Mouse (Mus musculus) myocyte (in vitro differentiated cells): ENCODE results near the gene Fkrp.

ENCODE experiments used
- CEBPB ChIP-seq: IDR thresholded peaks from 2 replicates; pipeline ENCODE4 v1.6.1; 2011; ENCODE audit warnings: mild to moderate bottlenecking, moderate library complexity; ENCODE audit not compliant: poor library complexity, insufficient read depth, severe bottlenecking
- E2F4 ChIP-seq: IDR thresholded peaks from one replicate; pipeline ENCODE4 v1.6.1; 2011; ENCODE audit warnings: mild to moderate bottlenecking, control low read depth, moderate library complexity; ENCODE audit not compliant: insufficient read depth
- MAX ChIP-seq: IDR thresholded peaks from one replicate; pipeline ENCODE4 v1.6.1; 2011; ENCODE audit warnings: low read depth, mild to moderate bottlenecking, control low read depth
- MYOD1 ChIP-seq, 3 experiments: IDR thresholded peaks; one replicate each; pipeline ENCODE4 v1.6.1; 2011; ENCODE audit warnings: control low read depth in 2 of 3, low read depth in 2 of 3, mild to moderate bottlenecking in 2 of 3, moderate library complexity in 1 of 3; ENCODE audit not compliant: insufficient read length in 2 of 3, control insufficient read depth in 1 of 3
- MYOG ChIP-seq, 3 experiments: IDR thresholded peaks; one replicate each; pipeline ENCODE4 v1.6.1; 2011; ENCODE audit warnings: control low read depth in 2 of 3, low read depth in 2 of 3, mild to moderate bottlenecking in 2 of 3; ENCODE audit not compliant: insufficient read length in 2 of 3, control insufficient read depth in 1 of 3, insufficient read depth in 1 of 3
- POLR2A ChIP-seq: IDR thresholded peaks from one replicate; pipeline ENCODE4 v1.6.1; 2011; ENCODE audit warnings: low read depth, mild to moderate bottlenecking, control low read depth, moderate library complexity; ENCODE audit not compliant: insufficient read length
- POLR2AphosphoS2 ChIP-seq: IDR thresholded peaks from one replicate; pipeline ENCODE4 v1.6.1; 2011; ENCODE audit warnings: low read depth, control low read depth; ENCODE audit not compliant: insufficient read length
- REST ChIP-seq: IDR thresholded peaks from one replicate; pipeline ENCODE4 v1.6.1; 2011; ENCODE audit warnings: mild to moderate bottlenecking, control low read depth, moderate library complexity; ENCODE audit not compliant: insufficient read depth, insufficient read length
- SRF ChIP-seq: IDR thresholded peaks from one replicate; pipeline ENCODE4 v1.6.1; 2011; ENCODE audit warnings: low read depth; ENCODE audit not compliant: control insufficient read depth, insufficient read length
- TCF12 ChIP-seq: IDR thresholded peaks from one replicate; pipeline ENCODE4 v1.6.1; 2011; ENCODE audit warnings: mild to moderate bottlenecking, control low read depth; ENCODE audit not compliant: poor library complexity, insufficient read depth, severe bottlenecking
- TCF3 ChIP-seq: IDR thresholded peaks from one replicate; pipeline ENCODE4 v1.6.1; 2011; ENCODE audit warnings: low read depth, control low read depth; ENCODE audit not compliant: insufficient read length
- USF1 ChIP-seq: IDR thresholded peaks from one replicate; pipeline ENCODE4 v1.6.1; 2011; ENCODE audit warnings: low read depth, mild to moderate bottlenecking, control low read depth, moderate library complexity

- TF ChIP-seq CEBPB: no peak
- no peak for TF ChIP-seq TCF12
- no peak for TF ChIP-seq POLR2A
- TF ChIP-seq POLR2AphosphoS2: no peak
- TF ChIP-seq USF1: no peak
- no peak for TF ChIP-seq MYOD1 (IDR thresholded peaks at IDR 0.05; ENCODE audit: control insufficient read depth in 1 of 3, insufficient read length in 2 of 3, low read depth in 2 of 3)
- no peak for TF ChIP-seq MAX
- no peak for TF ChIP-seq MYOG (IDR thresholded peaks at IDR 0.05; ENCODE audit: control insufficient read depth in 1 of 3, insufficient read depth in 1 of 3, insufficient read length in 2 of 3, low read depth in 2 of 3)
- no peak for TF ChIP-seq E2F4
- no peak for TF ChIP-seq SRF
- no peak for TF ChIP-seq TCF3
- no peak for TF ChIP-seq REST
Observed at GRCm38 (mm10) chr7:16840109-16840491, 23.6 kb upstream of the Fkrp start.
